Mouse (Mus musculus): Measurements from ENCODE around the gene Usp7. TPM values are rescaled to one million over a fixed set of nuclear protein-coding genes. Genes with fewer than 3 reads are reported as not detected.

Usp7 gene
- polyA plus RNA-seq, 1 experiment from 2014 or later: 16.9 TPM

GRCm38 (mm10) chr16:8794952-8795351 lies 2.8 kb upstream of the Usp7 start:
- no peak for ATAC-seq (replicated peaks; ENCODE audit: extremely low read depth, insufficient read depth, low FRiP score)
- Histone ChIP-seq H3K4me1 (ENCODE audit: control insufficient read depth, insufficient read depth, low read length) (no peaks in the 10 kb centered on the region), H3K27ac (ENCODE audit: low read length) (no peak overlapping the region), H3K9me3 (replicated peaks; ENCODE audit: control insufficient read depth, low read length) (peaks cover under 1% of the 10 kb centered on the region), H3K27me3 (ENCODE audit: control insufficient read depth, insufficient read depth, low read length) (no peaks in the 10 kb centered on the region), H3K4me3 (ENCODE audit: low read length) (no peak overlapping the region), H3K4me2 (ENCODE audit: low read depth, low read length) (no peak overlapping the region), H3K36me3 (ENCODE audit: control insufficient read depth, insufficient read depth) (no peaks in the 10 kb centered on the region), H3K9ac (ENCODE audit: low read length) (no peak overlapping the region)
- WGBS: 10% methylated on average over 3 of the region's 3 CpGs

GRCm38 (mm10) chr16:8790886-8791285 lies 1.2 kb downstream of the Usp7 start:
- H3K27me3 ChIP-seq (ENCODE audit: control insufficient read depth, insufficient read depth, low read length): no peaks in the 10 kb centered on the region
- no peak for ATAC-seq (replicated peaks; ENCODE audit: extremely low read depth, insufficient read depth, low FRiP score)
- no peak overlapping the region for H3K9ac ChIP-seq (ENCODE audit: low read length)
- H3K9me3 ChIP-seq (replicated peaks; ENCODE audit: control insufficient read depth, low read length): no peaks in the 10 kb centered on the region
- no peaks in the 10 kb centered on the region for H3K36me3 ChIP-seq (ENCODE audit: control insufficient read depth, insufficient read depth)
- no peaks in the 10 kb centered on the region for H3K4me1 ChIP-seq (ENCODE audit: control insufficient read depth, insufficient read depth, low read length)
- no peak overlapping the region for H3K27ac ChIP-seq (ENCODE audit: low read length)
- H3K4me2 ChIP-seq (ENCODE audit: low read depth, low read length): no peak overlapping the region
- 73% methylated on average over 4 of the region's 4 CpGs for WGBS
- no peak overlapping the region for H3K4me3 ChIP-seq (ENCODE audit: low read length)

- H3K4me2 ChIP-seq (ENCODE audit: low read depth, low read length): no peak overlapping the region
- no peak overlapping the region for H3K27ac ChIP-seq (ENCODE audit: low read length)
- H3K4me3 ChIP-seq (ENCODE audit: low read length): no peak overlapping the region
- WGBS: 47% methylated on average over 3 of the region's 3 CpGs
- H3K9ac ChIP-seq (ENCODE audit: low read length): no peak overlapping the region
- H3K9me3 ChIP-seq (replicated peaks; ENCODE audit: control insufficient read depth, low read length): no peaks in the 10 kb centered on the region
- no peaks in the 10 kb centered on the region for H3K27me3 ChIP-seq (ENCODE audit: control insufficient read depth, insufficient read depth, low read length)
- ATAC-seq (replicated peaks; ENCODE audit: extremely low read depth, insufficient read depth, low FRiP score): no peak
- H3K4me1 ChIP-seq (ENCODE audit: control insufficient read depth, insufficient read depth, low read length): no peaks in the 10 kb centered on the region
- H3K36me3 ChIP-seq (ENCODE audit: control insufficient read depth, insufficient read depth): no peaks in the 10 kb centered on the region
These were observed 7.4 kb downstream of the Usp7 start for GRCm38 (mm10) chr16:8784753-8785152.

- WGBS: 74% methylated on average over 16 of the region's 16 CpGs
- H3K4me3 ChIP-seq (ENCODE audit: low read length): no peak overlapping the region
- ATAC-seq (replicated peaks; ENCODE audit: extremely low read depth, insufficient read depth, low FRiP score): no peak
These were observed 8.8 kb downstream of the Usp7 start for GRCm38 (mm10) chr16:8783198-8783913.

GRCm38 (mm10) chr16:8781660-8782059 lies 10.4 kb downstream of the Usp7 start:
- Histone ChIP-seq H3K4me1 (ENCODE audit: control insufficient read depth, insufficient read depth, low read length) (no peaks in the 10 kb centered on the region), H3K36me3 (ENCODE audit: control insufficient read depth, insufficient read depth) (no peaks in the 10 kb centered on the region), H3K27me3 (ENCODE audit: control insufficient read depth, insufficient read depth, low read length) (no peaks in the 10 kb centered on the region), H3K4me3 (ENCODE audit: low read length) (no peak overlapping the region), H3K4me2 (ENCODE audit: low read depth, low read length) (no peak overlapping the region), H3K9ac (ENCODE audit: low read length) (no peak overlapping the region), H3K27ac (ENCODE audit: low read length) (no peak overlapping the region), H3K9me3 (replicated peaks; ENCODE audit: control insufficient read depth, low read length) (no peaks in the 10 kb centered on the region)
- 87% methylated on average over 2 of the region's 2 CpGs for WGBS
- no peak for ATAC-seq (replicated peaks; ENCODE audit: extremely low read depth, insufficient read depth, low FRiP score)

More at GRCm38 (mm10) chr16:8783198-8783913, 8.8 kb downstream of the Usp7 start:
- Histone ChIP-seq H3K9me3 (replicated peaks; ENCODE audit: control insufficient read depth, low read length) (no peaks in the 10 kb centered on the region), H3K4me2 (ENCODE audit: low read depth, low read length) (no peak overlapping the region), H3K27me3 (ENCODE audit: control insufficient read depth, insufficient read depth, low read length) (no peaks in the 10 kb centered on the region), H3K36me3 (ENCODE audit: control insufficient read depth, insufficient read depth) (no peaks in the 10 kb centered on the region), H3K27ac (ENCODE audit: low read length) (no peak overlapping the region), H3K4me1 (ENCODE audit: control insufficient read depth, insufficient read depth, low read length) (no peaks in the 10 kb centered on the region), H3K9ac (ENCODE audit: low read length) (no peak overlapping the region)

- 59% methylated on average over 6 of the region's 6 CpGs for WGBS
- no peak overlapping the region for H3K27ac ChIP-seq (ENCODE audit: low read length)
- no peaks in the 10 kb centered on the region for H3K4me1 ChIP-seq (ENCODE audit: control insufficient read depth, insufficient read depth, low read length)
- no peaks in the 10 kb centered on the region for H3K36me3 ChIP-seq (ENCODE audit: control insufficient read depth, insufficient read depth)
- H3K4me2 ChIP-seq (ENCODE audit: low read depth, low read length): no peak overlapping the region
- H3K9me3 ChIP-seq (replicated peaks; ENCODE audit: control insufficient read depth, low read length): no peaks in the 10 kb centered on the region
- no peaks in the 10 kb centered on the region for H3K27me3 ChIP-seq (ENCODE audit: control insufficient read depth, insufficient read depth, low read length)
- no peak overlapping the region for H3K9ac ChIP-seq (ENCODE audit: low read length)
- no peak overlapping the region for H3K4me3 ChIP-seq (ENCODE audit: low read length)
- no peak for ATAC-seq (replicated peaks; ENCODE audit: extremely low read depth, insufficient read depth, low FRiP score)
These were observed 10.9 kb downstream of the Usp7 start for GRCm38 (mm10) chr16:8781191-8781590.

GRCm38 (mm10) chr16:8780187-8780586 lies 11.9 kb downstream of the Usp7 start:
- no peaks in the 10 kb centered on the region for H3K4me1 ChIP-seq (ENCODE audit: control insufficient read depth, insufficient read depth, low read length)
- H3K9ac ChIP-seq (ENCODE audit: low read length): no peak overlapping the region
- H3K36me3 ChIP-seq (ENCODE audit: control insufficient read depth, insufficient read depth): no peaks in the 10 kb centered on the region
- H3K9me3 ChIP-seq (replicated peaks; ENCODE audit: control insufficient read depth, low read length): no peaks in the 10 kb centered on the region
- no peak overlapping the region for H3K4me2 ChIP-seq (ENCODE audit: low read depth, low read length)
- H3K4me3 ChIP-seq (ENCODE audit: low read length): no peak overlapping the region
- no peak overlapping the region for H3K27ac ChIP-seq (ENCODE audit: low read length)
- no peaks in the 10 kb centered on the region for H3K27me3 ChIP-seq (ENCODE audit: control insufficient read depth, insufficient read depth, low read length)
- ATAC-seq (replicated peaks; ENCODE audit: extremely low read depth, insufficient read depth, low FRiP score): no peak
- 55% methylated on average over 3 of the region's 3 CpGs for WGBS

GRCm38 (mm10) chr16:8778697-8779096 lies 13.4 kb downstream of the Usp7 start:
- Histone ChIP-seq H3K27ac (ENCODE audit: low read length) (no peak overlapping the region), H3K4me3 (ENCODE audit: low read length) (no peak overlapping the region), H3K4me1 (ENCODE audit: control insufficient read depth, insufficient read depth, low read length) (no peaks in the 10 kb centered on the region), H3K27me3 (ENCODE audit: control insufficient read depth, insufficient read depth, low read length) (no peaks in the 10 kb centered on the region), H3K9me3 (replicated peaks; ENCODE audit: control insufficient read depth, low read length) (no peaks in the 10 kb centered on the region), H3K4me2 (ENCODE audit: low read depth, low read length) (no peak overlapping the region), H3K36me3 (ENCODE audit: control insufficient read depth, insufficient read depth) (no peaks in the 10 kb centered on the region), H3K9ac (ENCODE audit: low read length) (no peak overlapping the region)
- no peak for ATAC-seq (replicated peaks; ENCODE audit: extremely low read depth, insufficient read depth, low FRiP score)

GRCm38 (mm10) chr16:8777202-8777601 lies 14.9 kb downstream of the Usp7 start:
- no peaks in the 10 kb centered on the region for H3K9me3 ChIP-seq (replicated peaks; ENCODE audit: control insufficient read depth, low read length)
- 48% methylated on average over 2 of the region's 2 CpGs for WGBS
- no peaks in the 10 kb centered on the region for H3K4me1 ChIP-seq (ENCODE audit: control insufficient read depth, insufficient read depth, low read length)
- H3K4me3 ChIP-seq (ENCODE audit: low read length): no peak overlapping the region
- H3K27ac ChIP-seq (ENCODE audit: low read length): no peak overlapping the region
- no peak overlapping the region for H3K9ac ChIP-seq (ENCODE audit: low read length)
- no peak for ATAC-seq (replicated peaks; ENCODE audit: extremely low read depth, insufficient read depth, low FRiP score)
- no peaks in the 10 kb centered on the region for H3K36me3 ChIP-seq (ENCODE audit: control insufficient read depth, insufficient read depth)
- H3K27me3 ChIP-seq (ENCODE audit: control insufficient read depth, insufficient read depth, low read length): no peaks in the 10 kb centered on the region
- H3K4me2 ChIP-seq (ENCODE audit: low read depth, low read length): no peak overlapping the region
